Mouse (Mus musculus) gastrocnemius, postnatal 25 days (tissue): Measurements from ENCODE around the gene Gm11172. TPM values are rescaled to one million over a fixed set of nuclear protein-coding genes. Genes with fewer than 3 reads are reported as not detected.

Experiments used
- DNase-seq: peaks from one replicate; pipeline ENCODE4 v3.0.0; 2022
- long read RNA-seq, 2 experiments: library from polyadenylated mRNA; stranded (forward); transcript quantifications; one replicate each; pipeline ENCODE4 v2.0.0; 2021
- total RNA-seq, 2 experiments: library from RNA; stranded (reverse); gene quantifications; 1 replicate in 1 of 2; 2 replicates in 1 of 2; pipeline ENCODE4 v1.2.3; 2021

Gene Gm11172
- not detected for total RNA-seq
- long read RNA-seq, experiment 1: 0 reads
- long read RNA-seq, experiment 2: 0 reads

- no peak for DNase-seq
Observed at GRCm38 (mm10) chr16:10812865-10813371, at the start of gene Gm11172. Gm11172 (plus strand) TSS chr16:10812915.

DNA sequence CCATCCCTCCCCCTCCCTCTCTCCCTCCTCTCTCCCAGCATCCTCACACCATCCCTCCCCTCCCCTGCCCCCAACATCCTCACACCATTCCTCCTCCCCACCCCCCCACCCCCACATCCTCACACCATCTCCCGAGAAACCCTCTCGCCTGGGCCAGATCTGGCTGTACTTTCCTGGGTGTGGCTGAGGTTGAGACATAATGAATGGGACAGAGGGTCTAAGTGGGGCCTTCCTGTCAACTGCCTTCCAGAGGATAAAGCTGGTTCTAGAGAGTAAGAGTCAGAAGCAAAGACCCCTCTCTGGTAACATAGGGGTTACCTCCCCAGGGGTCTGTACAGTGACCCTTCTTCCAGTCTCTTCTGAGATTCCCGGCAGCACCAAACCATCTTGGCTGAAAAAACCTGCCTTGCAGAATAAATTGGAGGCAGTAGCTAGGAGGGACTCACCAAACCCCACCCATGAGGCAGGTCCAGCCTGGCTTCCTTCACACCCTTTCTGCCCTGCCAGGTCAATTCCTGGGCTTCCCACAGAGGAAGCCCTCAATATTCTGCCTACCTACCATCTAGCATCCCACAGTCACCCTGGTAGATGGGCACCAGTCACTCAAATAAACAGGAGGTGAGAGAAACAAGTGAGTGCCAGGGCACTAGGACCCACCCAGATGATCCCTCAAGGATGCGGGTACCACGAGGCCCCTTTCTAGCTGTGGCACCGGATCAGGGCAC is 49.0 kb upstream of the Gm11172 start:
- DNase-seq: no peak

GRCm38 (mm10) chr16:10764323-10764722 is 48.4 kb upstream of the Gm11172 start:
- no peak for DNase-seq

GRCm38 (mm10) chr16:10767158-10767557 is 45.6 kb upstream of the Gm11172 start:
- no peak for DNase-seq

DNA sequence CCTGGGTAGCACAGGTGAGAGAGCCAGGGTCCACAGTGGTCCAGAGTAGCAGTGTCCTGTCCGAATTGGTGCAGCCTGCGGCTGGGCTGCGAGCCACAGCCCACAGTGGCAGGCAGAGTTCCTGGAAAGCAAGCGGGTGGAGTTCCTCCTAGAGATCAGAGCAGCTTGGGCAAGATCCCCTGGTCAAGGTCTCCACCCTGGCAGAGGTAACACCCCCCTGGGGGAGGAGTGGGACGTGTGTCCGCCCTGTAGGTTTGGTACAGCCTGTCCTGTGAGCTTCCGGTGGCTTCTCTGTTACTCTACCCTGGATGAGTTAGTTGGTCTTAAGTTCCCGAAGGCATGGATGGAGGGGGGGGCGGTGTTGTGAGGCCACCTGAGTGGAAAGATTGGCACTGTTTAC is 43.9 kb upstream of the Gm11172 start:
- no peak for DNase-seq

- DNase-seq: no peak
Observed at GRCm38 (mm10) chr16:10769661-10770060, 43.1 kb upstream of the Gm11172 start.

GRCm38 (mm10) chr16:10770531-10771325 is 42.0 kb upstream of the Gm11172 start:
- no peak for DNase-seq

- no peak for DNase-seq
Observed at GRCm38 (mm10) chr16:10771769-10772510, 40.8 kb upstream of the Gm11172 start.

- no peak for DNase-seq
Observed at GRCm38 (mm10) chr16:10773543-10773942, 39.2 kb upstream of the Gm11172 start.

DNA sequence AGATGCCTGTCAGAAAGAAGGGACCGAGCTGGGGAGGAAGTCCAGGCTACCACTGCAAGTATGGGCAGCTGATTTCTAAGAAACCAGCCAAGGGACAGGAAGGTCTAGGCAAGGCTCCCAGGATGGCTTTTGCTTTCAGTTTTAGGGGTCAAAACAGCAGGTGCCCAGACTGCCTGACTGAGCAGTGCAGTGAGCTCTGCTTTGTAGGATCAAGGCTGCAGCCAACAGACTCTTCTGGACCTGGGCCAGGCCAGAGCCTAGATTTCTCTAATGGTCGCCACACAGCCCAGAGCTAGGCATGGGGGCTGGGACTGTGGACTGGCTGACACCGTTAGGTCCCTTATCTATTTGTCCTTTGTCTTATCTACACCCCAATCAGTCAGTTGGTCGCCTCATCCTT is 38.0 kb upstream of the Gm11172 start:
- DNase-seq: no peak

DNA sequence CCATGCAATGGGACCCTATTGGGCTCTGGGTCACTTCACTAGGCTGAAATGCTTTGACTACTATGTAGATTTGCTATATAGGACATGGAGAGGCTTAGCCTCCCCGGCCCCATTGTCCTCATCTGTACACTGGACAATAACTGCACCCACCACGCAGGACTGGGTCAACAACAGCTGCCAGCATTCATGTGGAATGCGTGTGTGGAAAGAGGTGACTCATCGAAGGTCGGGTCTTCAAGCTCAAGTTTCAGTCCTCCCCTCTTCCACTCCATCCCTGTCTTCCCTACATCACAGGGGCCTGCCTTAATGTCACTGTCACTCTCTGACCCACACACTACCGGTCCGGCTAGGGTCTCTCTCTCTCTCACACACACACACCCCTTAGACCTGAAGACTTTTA is 36.4 kb upstream of the Gm11172 start:
- no peak for DNase-seq

GRCm38 (mm10) chr16:10777579-10778160 is 35.0 kb upstream of the Gm11172 start:
- no peak for DNase-seq

DNA sequence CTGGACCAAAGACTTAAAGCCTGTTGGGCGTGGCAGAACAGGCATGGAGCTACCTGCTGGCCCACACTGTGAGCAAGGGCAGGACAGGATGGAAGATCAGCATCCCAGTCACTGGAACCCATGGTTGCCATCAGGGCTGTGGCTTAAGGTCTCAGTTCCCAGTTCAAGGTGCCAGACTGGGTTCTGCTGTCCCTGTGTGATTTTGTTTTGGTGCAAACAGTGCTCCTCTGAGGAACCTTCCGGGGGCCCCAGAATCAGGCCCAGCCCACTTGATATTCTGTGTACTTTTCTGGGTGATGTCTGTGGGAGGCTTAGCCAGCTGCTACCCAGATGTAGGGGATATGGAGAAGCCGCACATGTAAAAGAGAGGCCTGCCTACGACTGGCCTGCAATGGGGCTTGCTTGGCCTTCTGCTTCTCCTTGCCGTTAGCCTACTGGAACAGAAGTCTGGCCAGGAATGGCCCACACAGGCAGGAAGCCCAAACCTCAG is 32.0 kb upstream of the Gm11172 start:
- no peak for DNase-seq

- DNase-seq: no peak
Observed at GRCm38 (mm10) chr16:10781862-10782371, 30.8 kb upstream of the Gm11172 start.

DNA sequence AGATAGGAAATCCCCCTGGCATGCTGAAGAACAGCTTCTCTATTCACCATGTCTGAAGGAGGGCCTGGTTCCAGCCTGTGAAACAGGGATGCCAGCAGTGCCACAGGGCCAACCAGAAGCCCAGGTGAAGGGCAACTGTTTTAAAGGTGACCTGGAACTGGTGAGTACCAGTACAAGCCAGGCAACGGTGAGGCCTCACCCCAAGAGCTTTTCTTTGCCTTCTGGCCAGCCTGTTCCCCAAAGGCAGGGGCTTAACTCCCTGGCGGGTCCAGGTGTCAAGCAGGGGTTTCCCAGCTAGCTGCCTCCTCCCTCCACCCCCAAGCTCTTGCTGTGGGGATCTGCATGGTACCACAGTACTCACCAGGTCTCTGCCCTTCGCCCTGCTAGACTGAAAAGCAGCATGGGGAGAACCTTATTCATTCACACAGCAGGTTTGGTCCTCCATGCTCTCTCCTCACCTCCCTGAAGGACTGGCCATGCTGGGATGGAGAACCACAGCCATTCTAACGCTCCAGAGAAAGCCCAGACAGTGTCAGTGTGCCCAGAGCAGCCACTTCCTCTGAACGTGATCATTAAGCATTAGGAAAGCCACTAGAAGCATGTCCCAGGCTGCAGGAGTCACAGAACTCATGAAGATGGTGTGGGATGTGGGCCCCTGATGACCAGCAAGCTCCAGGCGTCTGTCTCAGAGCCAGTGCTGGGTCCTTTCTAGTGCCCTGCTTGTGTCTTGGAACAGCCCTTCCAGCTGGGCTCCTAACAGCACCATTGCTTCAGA is 30.2 kb upstream of the Gm11172 start:
- DNase-seq: no peak

GRCm38 (mm10) chr16:10783152-10783434 is 29.6 kb upstream of the Gm11172 start:
- no peak for DNase-seq

GRCm38 (mm10) chr16:10783451-10783850 is 29.3 kb upstream of the Gm11172 start:
- DNase-seq: no peak

DNA sequence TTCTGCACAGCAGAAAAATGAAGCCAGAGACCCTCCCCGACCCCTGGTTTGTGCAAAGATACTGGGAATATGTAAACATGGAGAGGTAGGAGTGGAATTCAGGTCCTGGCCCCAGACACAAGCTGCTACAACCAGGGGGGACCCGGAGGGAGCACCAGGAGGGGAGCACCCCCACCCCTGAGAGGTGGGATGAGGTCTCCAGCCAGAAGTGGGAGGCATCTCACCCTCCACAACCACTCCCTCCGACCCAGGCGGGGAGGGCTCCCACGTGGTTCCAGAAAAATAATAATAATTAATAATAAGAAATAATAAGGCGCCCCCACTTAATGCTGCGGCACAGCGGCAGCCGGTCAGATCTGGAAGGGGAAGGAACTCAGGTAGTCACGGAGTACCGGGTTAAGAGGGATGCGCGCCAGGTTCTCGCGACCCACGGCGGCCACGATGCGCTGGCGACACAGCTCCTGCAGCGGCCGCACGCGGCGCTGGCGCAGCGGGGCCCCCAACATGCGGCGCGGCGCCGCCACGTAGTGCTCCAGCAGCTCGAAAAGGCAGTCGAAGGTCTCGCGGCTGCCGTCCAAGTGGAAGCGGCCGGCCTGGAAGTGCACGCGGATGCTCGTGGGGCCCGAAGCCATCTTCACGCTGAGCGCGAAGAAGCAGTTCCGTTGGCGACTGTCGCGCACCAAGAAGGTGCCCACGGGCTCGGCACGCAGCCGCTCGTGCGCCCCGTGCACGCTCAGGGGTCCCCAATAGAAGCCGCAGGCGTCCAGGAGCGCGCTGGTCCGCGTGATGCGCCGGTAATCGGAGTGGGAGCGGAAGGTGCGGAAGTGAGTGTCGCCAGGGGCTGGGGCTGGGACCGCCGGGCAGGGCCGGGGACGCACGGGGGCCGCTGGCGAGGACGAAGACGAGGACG is 28.6 kb upstream of the Gm11172 start:
- DNase-seq: peak; percentile 46

DNA sequence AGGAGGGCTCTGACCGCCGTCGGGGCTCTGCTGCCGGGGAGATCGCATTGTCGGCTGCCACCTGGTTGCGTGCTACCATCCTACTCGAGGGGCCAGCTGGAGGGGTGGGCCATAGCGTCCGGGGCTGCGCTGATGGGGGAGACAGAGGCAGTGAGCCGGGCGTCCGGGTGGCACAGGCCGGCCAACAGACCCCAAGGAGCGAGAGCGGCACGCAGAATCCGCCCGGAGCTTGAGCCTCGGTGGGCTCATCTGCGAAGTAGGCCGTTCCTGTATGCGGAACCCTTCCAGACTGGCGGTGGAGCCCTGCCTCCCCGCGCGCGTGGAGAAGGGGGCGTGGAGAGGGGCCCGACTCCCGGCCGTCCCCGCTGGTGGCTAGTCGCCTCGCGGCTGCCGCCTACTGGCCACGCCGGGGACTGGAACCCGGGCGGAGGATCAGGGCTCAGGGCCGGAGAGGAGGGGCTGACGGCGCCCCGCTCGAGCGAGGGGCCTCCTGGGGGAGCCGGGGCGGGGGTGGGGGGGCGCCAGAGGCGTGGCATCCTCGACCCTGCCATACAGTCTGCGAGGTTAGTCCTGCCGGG is 27.8 kb upstream of the Gm11172 start:
- peak; percentile 90 for DNase-seq
